Mouse (Mus musculus) midbrain, embryonic 16.5 days (tissue): ENCODE measurements around the gene Islr2. TPM values are rescaled to one million over a fixed set of nuclear protein-coding genes. Genes with fewer than 3 reads are reported as not detected.

Source experiments
- ATAC-seq: fragments of 200-750 bp; cut with Nextera tagmentation; 2 replicates; pipeline ENCODE4 v1.8.0; 2017; ENCODE audit warnings: moderate TSS enrichment
- H3K27ac ChIP-seq: fragments of 300-500 bp; sonication (generic); 2 replicates; pipeline ENCODE4 v1.5.1; 2014; ENCODE audit warnings: mild to moderate bottlenecking, low read length, mixed read lengths
- H3K27me3 ChIP-seq: fragments of 300-500 bp; sonication (generic); 2 replicates; pipeline ENCODE4 v1.6.1; 2014; ENCODE audit warnings: low read depth, low read length, mixed read lengths; ENCODE audit not compliant: control insufficient read depth, insufficient read depth
- H3K36me3 ChIP-seq: fragments of 300-500 bp; sonication (generic); 2 replicates; pipeline ENCODE4 v1.6.1; 2014; ENCODE audit warnings: mild to moderate bottlenecking, low read length, moderate library complexity, mixed read lengths; ENCODE audit not compliant: control insufficient read depth, insufficient read depth
- H3K4me1 ChIP-seq: fragments of 300-500 bp; sonication (generic); 2 replicates; pipeline ENCODE4 v1.6.1; 2014; ENCODE audit warnings: mild to moderate bottlenecking, low read length, mixed read lengths; ENCODE audit not compliant: control insufficient read depth, insufficient read depth
- H3K4me2 ChIP-seq: fragments of 300-500 bp; sonication (generic); 2 replicates; pipeline ENCODE4 v1.6.1; 2014; ENCODE audit warnings: mild to moderate bottlenecking, low read length, mixed read lengths
- H3K4me3 ChIP-seq: fragments of 300-500 bp; sonication (generic); 2 replicates; pipeline ENCODE4 v1.5.1; 2014; ENCODE audit warnings: low read depth, mild to moderate bottlenecking, low read length, moderate library complexity, mixed read lengths
- H3K9ac ChIP-seq: fragments of 300-500 bp; sonication (generic); 2 replicates; pipeline ENCODE4 v1.6.1; 2014; ENCODE audit warnings: low read depth, low read length, mixed read lengths
- H3K9me3 ChIP-seq: fragments of 300-500 bp; sonication (generic); replicated peaks from 2 replicates; pipeline ENCODE4 v1.6.1; 2014; ENCODE audit warnings: mild to moderate bottlenecking, low read length, mixed read lengths; ENCODE audit not compliant: control insufficient read depth, poor library complexity, severe bottlenecking
- WGBS: fragments of 180-500 bp; shearing (Covaris S2); extraction: QIAGEN DNeasy Blood & Tissue Kit; methylation state at CpG from one replicate; pipeline ENCODE4 v1.1.7; 2014; 5-methylcytosine and 5-hydroxymethylcytosine counted together
- polyA plus RNA-seq: library from polyadenylated mRNA; unstranded; fragments of >200 nt; fragmentation: Nextera tagmentation; extraction: Ambion mirVana; gene quantifications from 2 replicates; pipeline ENCODE4 v1.2.1, GENCODE M21; 2015

Islr2 gene
- polyA plus RNA-seq, 1 experiment from 2014 or later, result 38.0 TPM

DNA sequence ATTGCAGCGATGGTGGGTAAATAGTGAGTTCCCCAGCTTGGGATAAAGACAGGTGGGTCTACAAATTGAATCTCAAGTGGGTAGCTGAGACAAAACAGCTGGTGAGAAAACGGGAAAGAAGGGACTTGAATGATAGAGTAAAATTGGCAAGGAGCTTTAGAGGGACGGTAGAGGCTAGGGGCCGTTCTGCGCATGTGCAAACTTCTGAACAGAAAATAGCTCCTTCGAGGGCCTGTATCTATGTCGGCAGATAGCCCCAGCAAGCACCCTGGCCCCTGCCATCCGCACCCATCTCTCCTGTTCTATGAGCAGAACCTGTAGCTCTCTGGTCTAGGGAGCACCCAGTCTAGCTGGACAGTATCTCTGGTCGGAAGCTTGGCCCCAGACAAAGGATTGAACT, 9.9 kb downstream of the Islr2 start:
- Histone ChIP-seq H3K4me3 (no peak overlapping the region), H3K9me3 (no peaks in the 10 kb centered on the region), H3K4me1 (peaks cover 31% of the 10 kb centered on the region), H3K36me3 (no peaks in the 10 kb centered on the region), H3K27ac (0 out of 2 replicates have a peak overlapping the region, but pooled peaks have one; percentile 18), H3K4me2 (peak overlapping the region; percentile 4; the same call in 1 of the 2 replicates), H3K9ac (no peak overlapping the region), H3K27me3 (peaks cover 18% of the 10 kb centered on the region)
- no peak for ATAC-seq
- 60% methylated on average over 9 of the region's 9 CpGs for WGBS

- H3K27me3 ChIP-seq, result no peaks in the 10 kb centered on the region
- WGBS, result 52% methylated on average over 6 of the region's 6 CpGs
- H3K9ac ChIP-seq, result no peak overlapping the region
- H3K4me3 ChIP-seq, result no peak overlapping the region
- no peak for ATAC-seq
- H3K4me1 ChIP-seq, result peaks cover 2% of the 10 kb centered on the region; the same call in 1 of the 2 replicates
- H3K27ac ChIP-seq, result no peak overlapping the region
- H3K36me3 ChIP-seq, result no peaks in the 10 kb centered on the region
- no peak overlapping the region for H3K4me2 ChIP-seq
- H3K9me3 ChIP-seq, result no peaks in the 10 kb centered on the region
These were observed 19.7 kb downstream of the Islr2 start for GRCm38 (mm10) chr9:58184456-58184855.

GRCm38 (mm10) chr9:58179390-58179789, 24.7 kb downstream of the Islr2 start:
- ATAC-seq, result no peak

DNA sequence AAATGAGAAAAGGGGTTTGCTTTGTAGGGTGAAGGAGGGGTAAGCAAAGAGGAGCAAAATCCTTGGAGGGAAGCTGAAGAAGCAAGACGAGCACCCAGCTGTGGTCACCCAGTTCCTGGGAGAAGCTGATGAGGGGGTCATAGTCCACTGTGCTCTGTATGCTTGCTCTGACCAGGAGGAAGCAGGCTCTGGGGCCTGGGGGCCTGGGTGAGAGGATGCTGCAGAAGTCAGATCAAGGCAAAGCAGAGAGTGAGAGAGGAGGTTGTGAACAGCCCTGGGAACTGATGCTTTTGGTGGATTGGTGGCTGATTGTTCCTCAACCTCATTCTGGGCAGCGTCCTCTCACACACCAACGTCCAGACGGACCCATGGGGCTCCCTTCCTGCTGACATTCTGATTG, 27.0 kb downstream of the Islr2 start:
- H3K27ac ChIP-seq, result no peak overlapping the region
- ATAC-seq, result no peak
- H3K4me3 ChIP-seq, result no peak overlapping the region
- no peak overlapping the region for H3K9ac ChIP-seq
- no peaks in the 10 kb centered on the region for H3K27me3 ChIP-seq
- H3K9me3 ChIP-seq, result no peaks in the 10 kb centered on the region
- no peak overlapping the region for H3K4me2 ChIP-seq
- no peaks in the 10 kb centered on the region for H3K36me3 ChIP-seq
- WGBS, result 43% methylated on average over 4 of the region's 4 CpGs
- H3K4me1 ChIP-seq, result 0 out of 2 replicates have a peak, but pooled peaks cover 2% of the 10 kb centered on the region

More at GRCm38 (mm10) chr9:58179390-58179789, 24.7 kb downstream of the Islr2 start:
- Histone ChIP-seq H3K27me3 (no peaks in the 10 kb centered on the region), H3K4me1 (peaks cover 3% of the 10 kb centered on the region; the same call in 1 of the 2 replicates), H3K9me3 (no peaks in the 10 kb centered on the region), H3K9ac (no peak overlapping the region), H3K4me2 (no peak overlapping the region), H3K27ac (no peak overlapping the region), H3K4me3 (no peak overlapping the region), H3K36me3 (no peaks in the 10 kb centered on the region)
- 84% methylated on average over 2 of the region's 2 CpGs for WGBS

DNA sequence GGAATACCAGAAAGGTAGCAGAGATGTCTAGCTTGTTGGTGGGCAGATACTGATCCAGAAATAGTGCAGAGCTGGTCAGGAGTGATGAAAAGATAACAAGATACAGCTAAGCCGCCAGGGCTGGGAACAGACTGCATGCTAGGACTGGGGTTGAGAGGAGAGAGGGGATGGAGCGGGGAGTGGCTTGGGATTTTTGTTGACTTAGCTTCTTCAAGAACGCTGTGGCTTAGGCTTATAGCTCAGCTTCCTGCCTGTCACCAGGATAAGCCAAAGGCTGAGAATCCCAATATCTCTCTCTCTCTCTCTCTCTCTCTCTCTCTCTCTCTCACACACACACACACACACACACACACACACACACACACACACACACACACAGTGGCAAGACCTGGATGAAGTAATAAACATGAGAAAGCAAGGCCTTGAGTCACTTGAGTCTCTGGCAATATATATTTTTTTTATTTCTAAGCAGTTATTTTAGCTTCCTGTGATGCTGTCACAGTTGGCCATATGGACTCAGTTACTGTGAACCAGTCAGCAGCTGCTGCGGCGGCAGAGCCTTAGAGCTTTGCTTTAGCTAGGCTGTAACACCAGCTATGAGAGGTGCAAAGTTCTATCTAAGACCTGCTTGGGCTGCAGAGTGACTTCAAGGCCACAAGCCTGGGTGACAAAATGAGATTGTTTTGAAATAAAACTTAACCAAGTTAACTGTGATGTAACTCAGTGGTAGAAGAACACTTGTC, 28.2 kb downstream of the Islr2 start:
- ATAC-seq, result no peak
- no peaks in the 10 kb centered on the region for H3K36me3 ChIP-seq
- WGBS, result 44% methylated on average over 5 of the region's 5 CpGs
- H3K27me3 ChIP-seq, result no peaks in the 10 kb centered on the region
- no peak overlapping the region for H3K9ac ChIP-seq
- no peaks in the 10 kb centered on the region for H3K9me3 ChIP-seq
- H3K27ac ChIP-seq, result no peak overlapping the region
- 0 out of 2 replicates have a peak, but pooled peaks cover 2% of the 10 kb centered on the region for H3K4me1 ChIP-seq
- no peak overlapping the region for H3K4me2 ChIP-seq
- H3K4me3 ChIP-seq, result no peak overlapping the region

- H3K27ac ChIP-seq, result no peak overlapping the region
These were observed 29.3 kb downstream of the Islr2 start for GRCm38 (mm10) chr9:58174818-58175251.

DNA sequence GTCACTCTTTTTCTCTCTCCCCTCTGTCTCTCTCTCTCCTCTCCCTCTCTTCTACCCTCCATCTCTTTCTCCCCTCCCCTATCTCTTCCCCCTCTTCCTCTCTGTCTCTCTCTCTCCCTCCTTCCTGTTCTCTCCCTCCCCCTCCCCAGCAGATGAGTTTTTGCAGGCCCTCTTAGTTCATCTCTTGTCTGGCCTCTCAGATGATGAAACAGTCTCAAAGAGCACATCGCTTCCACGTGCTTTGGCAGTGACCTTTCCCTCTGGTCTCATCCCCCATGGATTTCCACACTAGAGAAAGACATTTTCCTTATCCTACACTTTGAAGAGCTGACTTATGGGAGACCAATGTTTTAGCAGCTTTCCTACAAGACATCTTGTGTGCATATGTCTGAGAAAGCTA, 31.3 kb downstream of the Islr2 start:
- WGBS, result 77% methylated on average over 2 of the region's 2 CpGs

More at GRCm38 (mm10) chr9:58174818-58175251, 29.3 kb downstream of the Islr2 start:
- 0 out of 2 replicates have a peak, but pooled peaks cover 2% of the 10 kb centered on the region for H3K4me1 ChIP-seq
- 29% methylated on average over 5 of the region's 5 CpGs for WGBS
- no peaks in the 10 kb centered on the region for H3K27me3 ChIP-seq
- peak; percentile 45; the same call in 1 of the 2 replicates for ATAC-seq
- no peaks in the 10 kb centered on the region for H3K9me3 ChIP-seq
- H3K4me3 ChIP-seq, result no peak overlapping the region
- H3K4me2 ChIP-seq, result no peak overlapping the region
- no peak overlapping the region for H3K9ac ChIP-seq
- no peaks in the 10 kb centered on the region for H3K36me3 ChIP-seq

DNA sequence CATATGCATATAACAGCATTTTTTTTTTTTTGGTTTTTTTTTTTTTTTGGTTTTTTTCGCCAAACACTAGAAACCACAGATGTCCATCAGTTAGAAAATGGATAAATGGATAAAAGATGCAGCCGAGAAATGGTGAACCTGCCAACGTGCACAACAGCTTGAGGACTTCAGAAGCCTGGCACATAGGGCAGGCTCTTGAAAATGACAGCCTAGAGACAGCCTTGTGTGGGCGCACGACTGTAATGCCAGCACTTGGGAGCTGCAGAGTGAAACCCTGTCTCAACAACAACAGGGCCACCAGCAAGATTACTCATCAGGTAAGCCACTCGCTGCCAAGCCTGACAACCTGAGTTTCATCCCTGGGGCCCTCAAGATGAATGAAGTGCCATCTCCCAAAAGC, 34.7 kb downstream of the Islr2 start:
- Histone ChIP-seq H3K36me3 (no peaks in the 10 kb centered on the region), H3K4me3 (no peak overlapping the region), H3K27ac (no peak overlapping the region), H3K4me1 (no peaks in the 10 kb centered on the region), H3K9ac (no peak overlapping the region), H3K4me2 (no peak overlapping the region), H3K27me3 (no peaks in the 10 kb centered on the region), H3K9me3 (no peaks in the 10 kb centered on the region)
- ATAC-seq, result no peak
- 83% methylated on average over 6 of the region's 6 CpGs for WGBS

More for the DNA sequence above, 31.3 kb downstream of the Islr2 start:
- H3K27me3 ChIP-seq, result no peaks in the 10 kb centered on the region
- no peak overlapping the region for H3K9ac ChIP-seq
- H3K36me3 ChIP-seq, result no peaks in the 10 kb centered on the region
- no peak overlapping the region for H3K27ac ChIP-seq
- H3K9me3 ChIP-seq, result no peaks in the 10 kb centered on the region
- H3K4me3 ChIP-seq, result no peak overlapping the region
- ATAC-seq, result no peak
- H3K4me1 ChIP-seq, result 0 out of 2 replicates have a peak, but pooled peaks cover 2% of the 10 kb centered on the region
- no peak overlapping the region for H3K4me2 ChIP-seq

GRCm38 (mm10) chr9:58168880-58169279, 35.2 kb downstream of the Islr2 start:
- H3K9ac ChIP-seq, result no peak overlapping the region
- H3K4me2 ChIP-seq, result no peak overlapping the region
- 70% methylated on average over 3 of the region's 3 CpGs for WGBS
- no peaks in the 10 kb centered on the region for H3K9me3 ChIP-seq
- no peak overlapping the region for H3K27ac ChIP-seq
- H3K27me3 ChIP-seq, result no peaks in the 10 kb centered on the region
- H3K4me3 ChIP-seq, result no peak overlapping the region
- ATAC-seq, result no peak
- no peaks in the 10 kb centered on the region for H3K4me1 ChIP-seq
- H3K36me3 ChIP-seq, result no peaks in the 10 kb centered on the region
